Mouse (Mus musculus): Measurements from ENCODE around the gene Fam181a.

Gene Fam181a

GRCm38 (mm10) chr12:103310744-103311267 is at the start of gene Fam181a:
TSS of gene Fam181a (plus strand) at chr12:103310975.
- DNase-seq: no peak

GRCm38 (mm10) chr12:103262017-103262865 is 48.5 kb upstream of the Fam181a start:
- DNase-seq: peak; percentile 43

- DNase-seq: no peak
These were observed 44.2 kb upstream of the Fam181a start for GRCm38 (mm10) chr12:103266605-103267004.

GRCm38 (mm10) chr12:103272176-103272575 is 38.6 kb upstream of the Fam181a start:
- DNase-seq: no peak

- no peak for DNase-seq
These were observed 37.7 kb upstream of the Fam181a start for GRCm38 (mm10) chr12:103273051-103273450.

GRCm38 (mm10) chr12:103273732-103274131 is 37.0 kb upstream of the Fam181a start:
- DNase-seq: no peak

GRCm38 (mm10) chr12:103276422-103276821 is 34.4 kb upstream of the Fam181a start:
- DNase-seq: no peak

- peak; percentile 69 for DNase-seq
These were observed 29.3 kb upstream of the Fam181a start for GRCm38 (mm10) chr12:103281491-103281890.

GRCm38 (mm10) chr12:103281912-103282311 is 28.9 kb upstream of the Fam181a start:
- peak; percentile 78 for DNase-seq

GRCm38 (mm10) chr12:103282936-103283335 is 27.8 kb upstream of the Fam181a start:
- no peak for DNase-seq

- DNase-seq: no peak
These were observed 27.4 kb upstream of the Fam181a start for GRCm38 (mm10) chr12:103283411-103283810.

GRCm38 (mm10) chr12:103287276-103287675 is 23.5 kb upstream of the Fam181a start:
- DNase-seq: no peak

GRCm38 (mm10) chr12:103292366-103292765 is 18.4 kb upstream of the Fam181a start:
- DNase-seq: no peak

GRCm38 (mm10) chr12:103296292-103296691 is 14.5 kb upstream of the Fam181a start:
- no peak for DNase-seq

- peak; percentile 85 for DNase-seq
These were observed 10.3 kb upstream of the Fam181a start for GRCm38 (mm10) chr12:103300493-103300892.

GRCm38 (mm10) chr12:103301645-103302044 is 9.1 kb upstream of the Fam181a start:
- DNase-seq: peak; percentile 80

- DNase-seq: no peak
These were observed 7.8 kb upstream of the Fam181a start for GRCm38 (mm10) chr12:103302960-103303359.

- peak; percentile 57 for DNase-seq
These were observed 4.6 kb upstream of the Fam181a start for GRCm38 (mm10) chr12:103306224-103306623.

GRCm38 (mm10) chr12:103306720-103307119 is 4.1 kb upstream of the Fam181a start:
- peak; percentile 73 for DNase-seq

GRCm38 (mm10) chr12:103311921-103312320 is 1.1 kb downstream of the Fam181a start:
- no peak for DNase-seq

GRCm38 (mm10) chr12:103313274-103313673 is 2.5 kb downstream of the Fam181a start:
- no peak for DNase-seq

GRCm38 (mm10) chr12:103313871-103314639 is 3.3 kb downstream of the Fam181a start:
- DNase-seq: no peak

- peak; percentile 19 for DNase-seq
These were observed 4.0 kb downstream of the Fam181a start for GRCm38 (mm10) chr12:103314640-103315361.

All from kidney, postnatal 10 days (tissue).